Mouse (Mus musculus) liver (tissue): ENCODE results near the gene Tspo.

ENCODE experiments used
- DNase-seq: peaks from one replicate; pipeline ENCODE4 v3.0.0-alpha.2; 2020; ENCODE audit warnings: mixed read lengths

Tspo gene

GRCm38 (mm10) chr15:83563327-83563856 lies at the start of gene Tspo, which contains the start of gene Mcat:
Gene Tspo (plus strand): TSS chr15:83563592.
Gene Mcat (minus strand): TSS chr15:83563787.
- DNase-seq: peak; percentile 93

- DNase-seq: no peak
These were observed 48.4 kb upstream of the Tspo start for GRCm38 (mm10) chr15:83515018-83515417.

GRCm38 (mm10) chr15:83518215-83519048 lies 45.0 kb upstream of the Tspo start:
- peak; percentile 57 for DNase-seq

GRCm38 (mm10) chr15:83520861-83521382 lies 42.5 kb upstream of the Tspo start:
- DNase-seq: no peak

- DNase-seq: no peak
These were observed 40.2 kb upstream of the Tspo start for GRCm38 (mm10) chr15:83523196-83523595.

- no peak for DNase-seq
These were observed 39.6 kb upstream of the Tspo start for GRCm38 (mm10) chr15:83523638-83524332.

GRCm38 (mm10) chr15:83524333-83524729 lies 39.1 kb upstream of the Tspo start:
- no peak for DNase-seq

- peak; percentile 70 for DNase-seq
These were observed 36.8 kb upstream of the Tspo start, which contains the start of gene Bik for GRCm38 (mm10) chr15:83526424-83527091. Gene Bik (plus strand): TSS chr15:83526862.

GRCm38 (mm10) chr15:83527092-83527437 lies 36.3 kb upstream of the Tspo start:
- DNase-seq: no peak

- no peak for DNase-seq
These were observed 35.6 kb upstream of the Tspo start for GRCm38 (mm10) chr15:83527747-83528146.

GRCm38 (mm10) chr15:83528892-83529291 lies 34.5 kb upstream of the Tspo start:
- DNase-seq: no peak

- no peak for DNase-seq
These were observed 33.6 kb upstream of the Tspo start for GRCm38 (mm10) chr15:83529765-83530164.

- DNase-seq: no peak
These were observed 33.2 kb upstream of the Tspo start for GRCm38 (mm10) chr15:83530233-83530632.

GRCm38 (mm10) chr15:83530688-83531087 lies 32.7 kb upstream of the Tspo start:
- DNase-seq: no peak

- no peak for DNase-seq
These were observed 31.4 kb upstream of the Tspo start for GRCm38 (mm10) chr15:83531961-83532469.

- no peak for DNase-seq
These were observed 30.8 kb upstream of the Tspo start for GRCm38 (mm10) chr15:83532606-83533005.

- DNase-seq: no peak
These were observed 28.2 kb upstream of the Tspo start for GRCm38 (mm10) chr15:83534960-83535889.

GRCm38 (mm10) chr15:83535890-83536231 lies 27.5 kb upstream of the Tspo start:
- DNase-seq: no peak

GRCm38 (mm10) chr15:83538855-83539254 lies 24.5 kb upstream of the Tspo start:
- no peak for DNase-seq

GRCm38 (mm10) chr15:83539905-83540304 lies 23.5 kb upstream of the Tspo start:
- DNase-seq: no peak

GRCm38 (mm10) chr15:83541647-83542287 lies 21.6 kb upstream of the Tspo start:
- DNase-seq: no peak
